Mouse (Mus musculus) forebrain, embryonic 14.5 days (tissue): ENCODE results near the gene Itga10. TPM values are rescaled to one million over a fixed set of nuclear protein-coding genes. Genes with fewer than 3 reads are reported as not detected.
"Not testable (repeated sequence)": the region's sequence is repeated elsewhere in the genome, so short reads cannot be mapped to it uniquely, and the experiment has no call there.

Experiments
- ATAC-seq: fragments of 200-750 bp; cut with Nextera tagmentation; 2 replicates; pipeline ENCODE4 v1.8.0; 2017; ENCODE audit warnings: mild to moderate bottlenecking, moderate library complexity
- DNase-seq: peaks from one replicate; pipeline ENCODE4 v3.0.0-alpha.2; 2015; ENCODE audit warnings: low spot score
- H3K27ac ChIP-seq: fragments of 300-500 bp; sonication (generic); 2 replicates; pipeline ENCODE4 v1.5.1; 2014; ENCODE audit warnings: low read depth, mild to moderate bottlenecking, control low read depth, low read length, moderate library complexity
- H3K27me3 ChIP-seq: fragments of 300-500 bp; sonication (generic); replicated peaks from 2 replicates; pipeline ENCODE4 v1.6.1; 2014; ENCODE audit warnings: low read length, control low read depth, mixed read lengths; ENCODE audit not compliant: control insufficient read depth, insufficient read depth
- H3K36me3 ChIP-seq: fragments of 300-500 bp; sonication (generic); 2 replicates; pipeline ENCODE4 v1.6.1; 2014; ENCODE audit warnings: low read length, control low read depth; ENCODE audit not compliant: control insufficient read depth, insufficient read depth
- H3K4me1 ChIP-seq: fragments of 300-500 bp; sonication (generic); 2 replicates; pipeline ENCODE4 v1.6.1; 2014; ENCODE audit warnings: antibody characterized with exemption, low read length, control low read depth; ENCODE audit not compliant: control insufficient read depth, insufficient read depth
- H3K4me2 ChIP-seq: fragments of 300-500 bp; sonication (generic); 2 replicates; pipeline ENCODE4 v1.6.1; 2014; ENCODE audit warnings: mild to moderate bottlenecking, control low read depth, low read length
- H3K4me3 ChIP-seq: fragments of 300-500 bp; sonication (generic); 2 replicates; pipeline ENCODE4 v1.5.1; 2014; ENCODE audit warnings: low read depth, low read length, control low read depth
- H3K9ac ChIP-seq: fragments of 300-500 bp; sonication (generic); 2 replicates; pipeline ENCODE4 v1.6.1; 2014; ENCODE audit warnings: mild to moderate bottlenecking, low read length, control low read depth, moderate library complexity
- H3K9me3 ChIP-seq: fragments of 300-500 bp; sonication (generic); replicated peaks from 2 replicates; pipeline ENCODE4 v1.6.1; 2016; ENCODE audit warnings: low read length, control low read depth, mixed read lengths; ENCODE audit not compliant: control insufficient read depth
- WGBS: fragments of 180-500 bp; shearing (Covaris S2); extraction: QIAGEN DNeasy Blood & Tissue Kit; methylation state at CpG from one replicate; pipeline ENCODE4 v1.1.7; 2014; 5-methylcytosine and 5-hydroxymethylcytosine counted together
- polyA plus RNA-seq: library from polyadenylated mRNA; unstranded; fragments of >200 nt; fragmentation: Nextera tagmentation; extraction: Ambion mirVana; gene quantifications from 2 replicates; pipeline ENCODE4 v1.2.1, GENCODE M21; 2014

The Itga10 gene
- polyA plus RNA-seq, 1 experiment from 2014 or later: 0.39 TPM

GRCm38 (mm10) chr3:96600639-96601250 is 44.6 kb upstream of the Itga10 start, which contains the start of gene Lix1l:
TSS of gene Lix1l (plus strand) at chr3:96601149.
- Histone ChIP-seq H3K27ac (peak within 1 kb of the TSS; percentile 96), H3K9ac (peak within 1 kb of the TSS; percentile 90), H3K36me3 (no peaks in the 10 kb centered on the region), H3K27me3 (no peaks in the 10 kb centered on the region), H3K4me3 (peak within 1 kb of the TSS; percentile 82), H3K4me2 (peak within 1 kb of the TSS; percentile 69), H3K4me1 (peaks cover 62% of the 10 kb centered on the region), H3K9me3 (no peaks in the 10 kb centered on the region)
- ATAC-seq (peak; percentile 95), DNase-seq (peak; percentile 98)
- 1% methylated on average over 27 of the region's 27 CpGs for WGBS

GRCm38 (mm10) chr3:96601251-96601787 is 44.1 kb upstream of the Itga10 start:
- peak; percentile 81 for DNase-seq
- Histone ChIP-seq H3K27me3 (no peaks in the 10 kb centered on the region), H3K4me1 (peaks cover 57% of the 10 kb centered on the region), H3K4me3 (peak overlapping the region; percentile 82), H3K27ac (peak overlapping the region; percentile 96), H3K9me3 (no peaks in the 10 kb centered on the region), H3K4me2 (peak overlapping the region; percentile 69), H3K36me3 (no peaks in the 10 kb centered on the region), H3K9ac (peak overlapping the region; percentile 90)
- peak; percentile 64 for ATAC-seq
- WGBS: 0% methylated on average over 8 of the region's 40 CpGs

DNA sequence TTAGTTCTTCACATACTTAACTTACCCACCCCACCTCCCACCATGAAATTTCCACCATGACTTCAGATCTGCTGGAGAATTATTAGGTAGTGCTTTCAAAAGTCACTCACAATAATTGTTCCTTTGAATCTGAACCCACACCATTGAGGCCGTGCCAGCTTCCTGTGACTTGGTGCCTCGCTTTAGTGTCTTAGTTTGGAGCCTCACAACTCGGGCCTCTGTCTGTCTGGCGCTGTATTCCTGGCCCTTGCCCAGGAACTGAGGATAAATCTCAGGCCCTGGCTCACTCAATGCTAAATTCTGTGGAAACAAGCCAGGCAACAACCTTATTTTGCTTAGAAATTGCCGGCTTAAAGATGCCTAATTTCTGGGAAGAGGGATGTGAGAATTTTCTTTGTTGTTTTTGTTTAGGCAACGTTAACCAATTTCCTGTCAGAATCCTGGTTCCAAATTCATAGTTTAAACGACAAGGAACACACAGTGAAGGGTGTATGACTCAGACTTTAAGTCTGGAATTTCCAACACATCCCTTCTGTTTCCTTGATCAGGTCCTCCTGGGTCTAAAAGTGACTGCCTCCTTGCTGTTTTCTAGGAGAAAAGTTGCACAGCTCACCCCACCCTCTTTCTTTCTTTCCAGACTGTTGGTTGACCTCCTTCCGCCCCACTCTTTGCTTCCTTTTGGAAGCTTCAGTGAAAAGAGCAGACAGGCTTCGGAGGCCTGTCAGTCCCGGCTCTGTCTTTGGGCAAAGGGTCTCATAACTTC is 43.3 kb upstream of the Itga10 start:
- peak overlapping the region; percentile 82 for H3K4me3 ChIP-seq
- 6% methylated on average over 10 of the region's 10 CpGs for WGBS
- H3K27me3 ChIP-seq: no peaks in the 10 kb centered on the region
- no peaks in the 10 kb centered on the region for H3K9me3 ChIP-seq
- H3K27ac ChIP-seq: peak overlapping the region; percentile 96
- DNase-seq (peak; percentile 71), ATAC-seq (no peak)
- peak overlapping the region; percentile 90 for H3K9ac ChIP-seq
- H3K36me3 ChIP-seq: no peaks in the 10 kb centered on the region
- peak overlapping the region; percentile 69 for H3K4me2 ChIP-seq
- peaks cover 49% of the 10 kb centered on the region for H3K4me1 ChIP-seq

GRCm38 (mm10) chr3:96602704-96603084 is 42.7 kb upstream of the Itga10 start:
- peak; percentile 19 for DNase-seq
- H3K9ac ChIP-seq: peak overlapping the region; percentile 90
- peak overlapping the region; percentile 82 for H3K4me3 ChIP-seq
- peaks cover 49% of the 10 kb centered on the region for H3K4me1 ChIP-seq
- ATAC-seq: no peak
- H3K36me3 ChIP-seq: no peaks in the 10 kb centered on the region
- 36% methylated on average over 5 of the region's 5 CpGs for WGBS
- no peaks in the 10 kb centered on the region for H3K9me3 ChIP-seq
- no peaks in the 10 kb centered on the region for H3K27me3 ChIP-seq
- peak overlapping the region; percentile 69 for H3K4me2 ChIP-seq
- H3K27ac ChIP-seq: peak overlapping the region; percentile 96

- Histone ChIP-seq H3K4me2 (peak overlapping the region; percentile 69), H3K27ac (peak overlapping the region; percentile 96), H3K4me3 (peak overlapping the region; percentile 82), H3K27me3 (no peaks in the 10 kb centered on the region), H3K9ac (peak overlapping the region; percentile 90), H3K4me1 (peaks cover 46% of the 10 kb centered on the region), H3K36me3 (no peaks in the 10 kb centered on the region), H3K9me3 (no peaks in the 10 kb centered on the region)
- DNase-seq (peak; percentile 63), ATAC-seq (no peak)
- 35% methylated on average over 5 of the region's 5 CpGs for WGBS
These were observed 42.1 kb upstream of the Itga10 start for GRCm38 (mm10) chr3:96603311-96603710.

GRCm38 (mm10) chr3:96606007-96606406 is 39.4 kb upstream of the Itga10 start:
- not testable (repeated sequence) for H3K9ac ChIP-seq, H3K4me3 ChIP-seq, H3K27ac ChIP-seq, H3K4me2 ChIP-seq, H3K27me3 ChIP-seq, ATAC-seq, H3K36me3 ChIP-seq, DNase-seq, H3K9me3 ChIP-seq
- H3K4me1 ChIP-seq: peaks cover 36% of the 10 kb centered on the region
- 84% methylated on average over 4 of the region's 4 CpGs for WGBS

DNA sequence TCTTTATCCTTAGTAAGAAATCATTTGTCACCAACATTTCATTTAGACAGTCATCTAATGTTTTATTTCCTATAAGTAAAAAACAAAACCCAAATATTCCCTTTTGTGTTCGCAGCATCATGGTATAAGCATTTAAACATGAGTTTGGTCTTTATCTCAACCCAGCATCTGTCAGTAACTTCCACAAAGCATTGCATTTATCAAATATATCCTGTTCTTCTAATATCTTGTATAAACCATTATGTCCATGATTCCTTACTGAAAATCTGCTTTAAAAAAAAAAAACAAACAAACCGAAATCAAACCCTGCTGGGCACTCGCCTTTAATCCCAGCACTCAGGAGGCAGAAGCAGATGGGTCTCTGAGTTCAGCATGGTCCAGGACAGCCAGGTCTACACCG is 38.8 kb upstream of the Itga10 start:
- no peaks in the 10 kb centered on the region for H3K27me3 ChIP-seq
- H3K9ac ChIP-seq: no peak overlapping the region
- H3K4me2 ChIP-seq: no peak overlapping the region
- no peaks in the 10 kb centered on the region for H3K9me3 ChIP-seq
- peaks cover 36% of the 10 kb centered on the region for H3K4me1 ChIP-seq
- no peak overlapping the region for H3K27ac ChIP-seq
- H3K4me3 ChIP-seq: no peak overlapping the region
- ATAC-seq (no peak), DNase-seq (no peak)
- WGBS: 91% methylated on average over 4 of the region's 4 CpGs
- H3K36me3 ChIP-seq: no peaks in the 10 kb centered on the region

GRCm38 (mm10) chr3:96617941-96618340 is 27.4 kb upstream of the Itga10 start:
- WGBS: 97% methylated on average over 3 of the region's 3 CpGs
- ATAC-seq (no peak), DNase-seq (no peak)
- Histone ChIP-seq H3K9ac (no peak overlapping the region), H3K27me3 (no peaks in the 10 kb centered on the region), H3K4me2 (no peak overlapping the region), H3K4me1 (no peaks in the 10 kb centered on the region), H3K4me3 (no peak overlapping the region), H3K9me3 (no peaks in the 10 kb centered on the region), H3K36me3 (peaks cover 71% of the 10 kb centered on the region), H3K27ac (no peak overlapping the region)

DNA sequence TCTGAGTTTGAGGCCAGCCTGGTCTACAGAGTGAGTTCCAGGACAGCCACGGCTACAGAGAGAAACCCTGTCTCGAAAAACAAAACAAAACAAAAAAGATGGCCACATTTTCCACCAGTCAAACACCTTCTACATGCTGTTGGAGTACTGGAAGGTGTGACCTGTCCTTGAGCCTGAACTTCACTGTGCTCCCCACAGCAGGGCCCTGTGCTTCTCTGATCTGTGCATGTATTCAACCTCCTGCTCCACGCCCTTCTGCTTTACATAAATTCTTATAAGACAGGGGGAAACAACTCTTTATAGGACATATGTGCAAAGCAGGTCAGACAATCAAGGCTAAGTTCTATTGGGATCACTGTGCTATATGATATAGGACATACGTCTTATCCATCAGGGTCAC is 22.2 kb upstream of the Itga10 start:
- Histone ChIP-seq H3K9me3 (no peaks in the 10 kb centered on the region), H3K4me2 (no peak overlapping the region), H3K4me3 (no peak overlapping the region), H3K9ac (no peak overlapping the region), H3K4me1 (no peaks in the 10 kb centered on the region), H3K27me3 (no peaks in the 10 kb centered on the region), H3K27ac (no peak overlapping the region), H3K36me3 (peaks cover 61% of the 10 kb centered on the region)
- ATAC-seq (no peak), DNase-seq (no peak)
- WGBS: 86% methylated on average over 4 of the region's 4 CpGs
